Mouse (Mus musculus) adrenal gland, adult (tissue): ENCODE results near the gene Csnk2a1.
"Not testable (repeated sequence)": the region's sequence is repeated elsewhere in the genome, so short reads cannot be mapped to it uniquely, and the experiment has no call there.

Experiments
- DNase-seq, 2 experiments: peaks; one replicate each; pipeline ENCODE4 v3.0.0; 2022 to 2023; ENCODE audit warnings: low spot score in 1 of 2; ENCODE audit not compliant: inconsistent age in 2 of 2

Csnk2a1 gene

DNA sequence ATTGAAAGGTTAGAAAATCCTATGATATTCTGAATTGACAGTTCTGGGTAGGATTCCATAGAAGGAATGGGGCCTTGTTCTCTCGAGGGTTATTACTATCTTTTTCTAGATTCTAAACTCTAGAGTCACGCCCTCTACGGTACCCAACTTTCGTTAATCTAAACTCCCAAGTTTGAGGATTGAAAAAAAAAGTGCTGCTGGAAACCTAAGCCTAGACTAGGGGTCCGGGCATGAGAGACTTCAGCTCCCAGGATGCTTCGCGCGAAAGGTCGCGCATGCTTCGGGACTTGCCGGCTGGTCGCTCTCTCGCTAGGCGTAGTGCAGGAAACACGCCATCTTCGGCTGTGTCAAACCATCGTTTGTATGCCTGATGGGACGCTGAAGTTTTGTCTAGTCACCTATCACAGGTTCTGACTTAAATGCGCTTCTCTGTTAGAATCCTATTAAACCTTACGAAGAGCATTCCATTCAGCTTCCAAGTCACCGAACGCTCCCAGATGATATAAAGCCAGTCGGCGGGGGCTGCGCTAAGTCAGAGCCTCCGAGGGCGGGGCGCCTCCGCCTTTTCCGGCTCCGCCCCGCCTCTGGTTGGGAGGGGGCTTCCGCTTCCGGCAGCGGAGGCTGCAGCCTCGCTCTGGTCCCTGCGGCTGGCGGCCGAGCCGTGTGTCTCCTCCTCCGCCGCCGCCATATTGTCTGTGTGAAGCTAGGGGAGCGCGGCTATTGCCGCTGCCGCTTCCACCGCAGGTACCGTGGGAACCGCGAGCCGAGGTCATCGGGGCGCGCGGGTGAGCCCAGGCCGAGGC, at the start of gene Csnk2a1:
Gene Csnk2a1 (plus strand): TSS at position 592 of the 803 bp plus-strand sequence.
- peak; percentile 94 to 98 for DNase-seq

DNA sequence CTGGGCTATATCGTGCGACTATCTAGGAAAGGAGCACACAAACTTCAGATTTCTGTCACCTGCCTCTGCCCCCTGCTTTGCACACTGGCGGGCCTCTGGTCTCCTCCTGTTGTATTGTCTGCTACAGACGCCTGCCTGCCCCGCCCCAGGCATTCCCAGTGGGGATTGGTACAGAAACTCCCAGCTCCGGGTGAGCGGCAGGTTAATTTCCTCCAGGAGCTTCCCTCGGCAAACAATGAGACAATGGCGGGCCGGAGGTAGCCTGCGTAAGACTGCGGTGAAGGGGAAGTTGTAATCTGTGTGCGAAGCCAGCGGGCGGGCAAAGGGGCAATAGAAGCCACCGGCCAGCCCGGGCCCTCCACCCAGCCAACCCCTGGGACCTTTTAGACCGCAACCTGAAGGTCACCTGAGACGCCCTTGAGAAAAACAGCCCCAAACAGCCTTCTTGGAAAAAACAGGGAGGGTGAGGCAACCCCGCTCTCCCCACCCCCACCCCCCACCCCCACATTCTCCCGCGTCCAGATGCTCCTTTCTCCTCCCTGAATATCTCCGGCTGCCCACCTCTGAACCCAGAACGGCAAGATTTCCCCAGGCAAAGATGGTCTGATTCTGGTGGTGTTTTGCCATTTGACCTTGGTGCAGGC, 49.4 kb upstream of the Csnk2a1 start:
- peak; percentile 42 to 59 for DNase-seq

DNA sequence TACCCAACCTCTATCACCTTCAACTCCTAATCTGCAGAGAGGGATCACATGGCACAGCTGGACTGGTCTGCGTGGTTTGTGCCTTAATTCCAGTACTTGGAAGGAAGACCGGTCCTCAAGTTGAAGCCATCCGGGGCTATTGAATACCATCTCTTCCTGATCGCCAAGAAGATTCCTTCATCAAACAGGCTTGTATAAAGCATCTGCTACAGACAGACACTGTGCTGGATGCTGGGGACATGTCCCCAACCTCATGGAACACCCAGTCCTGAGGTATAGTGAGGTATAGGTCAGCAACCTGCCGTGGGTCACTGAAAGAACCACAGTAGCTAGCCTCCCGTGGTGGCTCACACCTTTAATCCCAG, 48.9 kb upstream of the Csnk2a1 start:
- DNase-seq = no peak

DNA sequence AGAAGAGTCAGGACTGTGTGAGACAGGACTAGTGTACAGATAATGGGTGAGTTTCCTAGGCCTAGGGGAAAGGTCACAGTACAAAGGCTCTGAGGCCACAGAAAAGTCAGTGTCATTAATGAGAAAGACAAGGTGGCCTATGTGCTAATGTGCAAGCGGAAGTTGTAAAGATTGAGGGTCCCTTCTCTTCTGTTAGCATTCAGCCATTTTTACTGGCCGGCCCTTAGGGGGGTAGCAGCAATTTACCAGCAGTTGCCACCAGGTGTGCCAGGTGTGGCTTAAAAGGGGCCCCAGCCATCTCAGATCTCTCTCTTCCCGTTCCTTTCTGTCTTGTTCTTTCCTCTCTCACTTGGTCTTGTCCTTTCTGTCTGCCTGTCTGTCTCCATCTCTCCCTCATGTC, 48.3 kb upstream of the Csnk2a1 start:
- no peak for DNase-seq

DNA sequence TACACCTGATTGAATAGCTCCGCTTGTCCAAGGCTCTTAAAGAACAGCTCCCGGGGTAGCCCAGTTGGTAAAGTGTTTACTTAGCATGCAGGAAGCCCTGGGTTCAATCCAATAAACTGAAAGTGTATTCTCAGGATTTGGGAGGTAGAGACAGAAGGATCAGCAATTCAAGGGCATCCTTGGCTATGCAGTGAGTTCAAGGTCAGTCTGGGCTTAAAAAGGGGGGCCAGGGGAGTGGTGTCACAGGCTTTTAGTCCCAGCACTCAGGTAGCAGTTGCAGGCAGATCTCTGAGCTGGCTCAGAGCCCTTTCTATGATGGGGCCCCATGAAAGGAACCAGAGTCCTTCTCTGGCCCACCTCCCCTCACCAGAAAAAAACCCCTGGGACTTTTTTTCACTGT, 47.3 kb upstream of the Csnk2a1 start:
- no peak for DNase-seq

DNA sequence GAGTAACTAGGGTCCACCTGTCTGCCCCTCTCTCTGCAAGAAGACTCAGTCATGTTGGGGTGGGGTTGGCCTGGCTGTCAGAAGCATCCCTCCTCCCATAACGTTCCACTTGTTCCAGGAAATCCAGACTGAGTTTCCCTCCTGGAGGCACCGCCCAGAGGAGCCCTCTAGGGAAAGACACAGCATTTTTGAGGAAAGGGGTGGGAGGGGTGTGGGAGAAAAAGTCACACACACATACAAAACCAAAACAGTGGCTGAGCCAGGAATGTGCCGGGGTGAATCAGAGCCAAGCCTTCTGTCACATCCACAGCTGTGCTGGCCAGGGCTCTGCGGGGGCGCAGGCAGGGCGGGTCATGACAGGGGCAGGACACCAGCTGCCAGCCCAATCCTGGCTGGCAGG, 46.3 kb upstream of the Csnk2a1 start:
- peak; percentile 74 to 80 for DNase-seq

DNA sequence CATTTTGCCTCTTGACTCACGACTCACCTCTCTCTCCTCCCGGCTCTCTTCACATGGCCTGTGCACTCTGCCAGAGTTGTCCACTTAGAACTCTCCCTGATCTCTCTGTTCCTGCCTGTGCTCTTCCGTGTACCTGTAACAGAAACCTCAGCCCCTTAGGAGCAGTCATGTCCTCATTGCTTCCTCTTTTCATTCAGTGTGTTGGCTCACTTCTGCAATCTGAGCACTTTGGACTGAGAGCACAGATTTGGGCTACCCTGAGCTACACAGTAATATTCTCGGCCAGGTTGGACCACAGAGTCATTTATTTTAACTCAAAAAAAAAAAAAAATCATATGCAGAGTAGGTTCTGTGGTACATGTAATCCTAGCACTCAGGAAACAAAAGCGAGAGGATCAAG, 39.5 kb upstream of the Csnk2a1 start:
- DNase-seq = no peak

DNA sequence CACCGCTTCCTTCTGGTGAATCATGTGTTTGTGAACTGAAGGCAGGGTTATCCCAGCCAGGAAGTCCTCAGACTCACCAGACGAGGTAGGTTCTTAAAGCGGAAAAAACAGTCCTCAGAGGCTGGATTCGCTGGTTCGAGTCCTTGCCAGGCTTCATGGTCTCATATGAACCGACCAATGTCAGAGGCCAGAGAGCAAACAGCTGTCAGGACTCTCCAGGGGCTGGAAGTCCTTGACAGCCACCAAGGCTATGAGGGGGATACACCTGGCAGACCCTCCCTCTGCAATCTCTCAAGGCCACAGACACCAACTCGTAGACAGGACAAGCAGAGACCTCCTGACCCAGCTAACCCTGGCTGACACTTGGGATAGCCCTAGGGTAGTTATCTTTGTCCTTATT, 37.4 kb upstream of the Csnk2a1 start:
- no peak for DNase-seq

DNA sequence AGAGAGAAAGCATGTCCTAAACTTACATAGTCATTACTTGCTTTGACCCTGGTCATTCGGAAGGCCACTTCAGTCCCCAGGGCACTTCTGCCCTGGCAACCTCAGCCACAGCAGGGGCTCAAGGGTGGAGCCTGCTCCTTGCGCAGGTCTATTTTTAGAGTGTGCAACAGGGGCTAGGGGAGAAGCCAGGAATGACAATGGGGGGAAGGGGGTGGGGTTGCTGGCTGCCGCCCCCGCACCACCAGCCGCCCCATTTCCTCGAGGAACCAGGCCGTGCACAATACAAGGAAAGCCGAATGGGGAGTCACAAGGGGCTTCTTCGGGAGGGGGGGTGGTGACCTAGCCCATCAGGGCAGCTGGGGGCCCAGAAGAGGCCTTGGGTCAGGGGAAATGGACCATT, 37.0 kb upstream of the Csnk2a1 start:
- DNase-seq = no peak

DNA sequence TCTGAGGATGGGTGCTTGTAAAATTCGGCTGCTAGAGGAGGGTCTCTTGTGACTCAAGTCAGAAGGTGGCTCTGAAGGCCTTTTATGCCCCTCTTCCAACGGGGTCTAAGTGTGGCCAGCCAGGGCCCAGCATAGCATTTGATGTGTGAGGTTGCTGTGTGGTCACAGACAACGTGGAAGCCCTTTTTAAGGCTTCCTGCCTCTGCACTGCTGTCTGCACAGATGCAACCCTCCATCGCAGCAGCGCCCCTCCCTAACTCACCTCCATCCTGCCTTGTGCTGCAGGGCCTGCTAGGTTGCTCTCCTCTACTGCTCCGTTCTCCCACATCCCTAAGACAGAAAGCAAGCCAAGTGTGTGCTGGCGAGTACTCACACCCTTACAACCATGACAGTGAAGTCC, 36.5 kb upstream of the Csnk2a1 start:
- DNase-seq = no peak

DNA sequence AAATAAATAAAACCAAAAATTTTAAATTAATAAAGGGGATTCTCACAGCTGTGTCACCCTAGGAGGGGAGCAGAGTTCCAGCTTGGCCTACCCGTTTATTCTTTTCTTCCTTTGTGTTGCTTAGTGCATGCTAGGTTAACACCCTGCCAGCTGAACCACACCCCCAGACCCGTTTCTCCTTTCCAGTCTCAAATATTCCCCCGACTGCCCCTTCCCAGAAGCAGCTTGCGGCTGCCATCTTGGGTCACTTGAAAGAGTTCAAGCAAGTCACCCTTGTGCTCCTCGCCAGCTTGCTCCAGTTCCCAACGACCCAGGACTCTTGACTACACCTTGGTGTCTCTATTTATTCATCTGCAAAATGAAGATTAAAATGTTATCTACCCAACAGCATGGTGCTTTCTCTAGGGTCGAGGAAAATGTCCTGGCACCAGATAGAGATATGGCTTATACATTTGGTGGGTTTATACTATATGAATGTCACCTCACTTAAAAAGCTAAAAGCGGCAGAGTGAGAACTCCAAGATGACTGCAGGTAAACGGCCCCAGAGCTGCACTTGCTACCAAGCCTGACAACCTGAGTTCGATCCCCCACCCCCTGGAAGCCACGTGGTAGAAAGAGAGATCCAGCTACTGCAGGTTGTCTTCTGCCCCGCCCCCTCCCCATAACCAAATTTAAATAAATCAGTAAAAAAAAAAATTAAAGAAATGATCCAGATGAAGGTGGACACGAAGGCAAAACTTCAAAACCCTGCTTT, 33.9 kb upstream of the Csnk2a1 start:
- DNase-seq = no peak

DNA sequence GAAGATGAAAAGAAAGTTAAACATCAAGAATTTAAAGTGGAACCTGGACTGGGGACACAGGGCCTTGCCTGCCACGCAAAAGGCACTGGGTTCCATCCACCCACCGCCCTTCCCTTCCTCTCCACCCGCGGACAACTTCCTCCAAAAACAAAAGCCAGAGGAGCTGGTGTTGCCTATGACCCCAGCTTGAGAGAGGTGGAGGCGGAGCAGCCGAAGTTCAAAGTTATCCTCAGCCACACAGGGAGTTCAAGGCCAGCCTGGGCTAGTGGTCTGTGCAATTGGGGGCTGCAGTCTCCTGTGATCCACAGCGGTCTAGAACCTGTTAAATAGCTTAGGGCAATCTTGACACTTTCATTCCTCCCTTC, 33.3 kb upstream of the Csnk2a1 start:
- no peak for DNase-seq

DNA sequence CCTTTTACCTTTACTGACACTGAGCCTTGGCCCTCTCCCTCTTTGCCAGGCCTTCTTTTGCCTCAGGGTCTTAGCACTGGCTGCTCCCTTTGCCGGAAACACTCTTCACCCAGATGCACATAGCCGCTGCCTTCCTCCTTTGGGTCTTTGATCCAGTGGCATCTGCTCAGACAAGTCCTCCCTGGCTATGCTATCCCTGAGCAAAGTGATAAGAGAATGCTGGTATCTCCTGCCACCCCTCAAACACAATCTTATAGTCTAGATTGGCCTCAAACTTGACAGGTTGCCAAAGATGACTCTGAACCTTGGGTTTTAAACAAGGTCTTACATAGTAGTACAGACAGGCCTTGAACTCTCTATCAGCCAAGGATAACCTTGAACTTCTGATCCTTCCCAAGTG, 32.1 kb upstream of the Csnk2a1 start:
- no peak for DNase-seq

DNA sequence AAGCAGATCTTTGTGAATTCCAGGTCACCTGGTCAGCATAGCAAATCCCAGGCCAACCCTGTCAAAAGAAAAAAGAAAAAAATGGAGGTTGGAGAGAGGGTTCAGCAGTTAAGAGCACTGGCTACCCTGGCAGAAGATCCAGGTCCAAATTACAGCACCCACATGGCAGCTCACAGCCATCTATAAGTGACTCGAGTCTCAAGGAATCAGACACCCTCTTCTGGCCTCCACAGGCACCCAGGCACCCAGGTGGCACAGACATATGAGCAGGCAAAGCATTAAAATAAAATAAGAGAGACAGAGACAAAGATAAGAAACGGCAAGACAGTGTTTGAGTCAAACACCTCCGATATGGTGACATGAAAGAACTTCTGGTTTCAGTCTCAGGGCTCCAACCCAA, 29.7 kb upstream of the Csnk2a1 start:
- DNase-seq = no peak

DNA sequence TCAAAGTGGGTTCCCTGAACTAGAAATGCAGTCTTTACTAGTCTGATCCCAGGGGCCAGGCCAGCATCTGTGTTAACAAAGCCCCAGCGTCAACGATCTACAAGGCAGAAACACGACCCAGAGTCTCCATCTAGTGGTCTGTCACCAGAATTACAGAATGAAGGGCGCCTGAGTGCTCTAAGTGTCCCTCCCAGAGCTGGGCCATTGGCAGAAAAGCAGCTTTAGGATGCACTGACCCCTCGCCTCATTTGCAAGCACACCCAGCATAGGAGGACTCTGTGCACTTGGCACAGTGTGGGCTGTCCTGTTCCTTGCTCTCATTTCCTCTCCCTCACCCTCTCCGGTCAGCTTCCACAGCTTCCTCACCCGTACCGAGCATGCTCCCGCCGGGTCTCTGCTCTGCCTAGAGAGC, 29.3 kb upstream of the Csnk2a1 start:
- DNase-seq = peak; percentile 65 to 91

DNA sequence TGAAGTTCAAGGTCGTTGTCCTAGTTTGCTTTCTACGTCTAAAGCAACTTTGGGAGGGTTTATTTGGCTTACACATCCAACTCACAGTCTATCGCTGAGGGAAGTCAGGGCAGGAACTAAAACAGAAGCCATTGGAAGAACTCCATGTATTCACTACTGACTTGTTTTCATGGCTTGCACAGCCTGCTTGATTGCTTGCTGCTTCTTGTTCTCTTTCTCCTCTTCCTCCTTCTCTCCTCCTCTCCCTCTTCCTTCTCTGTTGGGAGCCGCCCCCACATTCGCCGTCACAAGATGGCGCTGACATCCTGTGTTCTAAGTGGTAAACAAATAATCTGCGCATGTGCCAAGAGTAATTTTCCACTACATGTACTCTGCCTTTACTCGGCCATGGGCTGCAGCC, 20.5 kb upstream of the Csnk2a1 start:
- DNase-seq = not testable (repeated sequence)

DNA sequence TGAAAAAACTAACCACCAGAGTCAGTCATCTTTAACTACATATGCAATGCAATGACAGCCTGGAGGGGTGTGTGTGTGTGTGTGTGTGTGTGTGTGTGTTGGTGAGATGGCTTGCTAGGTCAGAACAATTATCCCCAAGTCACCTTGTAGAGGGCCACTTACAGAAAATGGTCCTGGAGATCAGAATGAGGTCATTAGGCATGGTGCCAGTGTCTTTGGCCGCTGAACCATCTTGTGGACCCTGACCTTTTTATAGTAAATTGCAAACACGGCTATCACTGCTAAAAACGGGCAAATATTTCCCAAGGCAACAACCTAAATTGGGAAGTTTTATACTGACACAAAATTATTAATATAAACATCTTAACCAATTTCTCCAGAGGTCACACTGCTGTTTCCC, 14.8 kb upstream of the Csnk2a1 start:
- peak; percentile 70 to 90 for DNase-seq

DNA sequence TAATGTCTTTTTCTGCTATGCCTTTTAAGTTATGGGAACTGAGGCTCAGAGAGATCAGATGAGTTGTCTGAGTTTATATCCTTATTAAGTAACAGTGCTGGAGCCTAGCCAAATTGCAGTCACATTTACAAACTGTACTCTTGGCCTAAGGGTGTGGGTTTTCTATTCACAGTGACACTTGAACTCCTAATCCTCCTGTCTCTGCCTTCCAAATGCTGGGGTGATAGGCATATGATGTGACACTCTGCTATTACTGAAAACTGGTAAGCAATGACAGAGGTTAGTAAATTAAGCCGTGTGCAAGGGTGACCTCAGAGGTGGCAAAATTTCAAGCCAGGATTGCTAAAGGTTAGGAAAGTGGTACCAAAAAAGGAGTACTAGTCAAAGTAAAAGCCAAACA, 9.7 kb upstream of the Csnk2a1 start:
- DNase-seq = peak in 1 of 2 experiments; percentile 73

DNA sequence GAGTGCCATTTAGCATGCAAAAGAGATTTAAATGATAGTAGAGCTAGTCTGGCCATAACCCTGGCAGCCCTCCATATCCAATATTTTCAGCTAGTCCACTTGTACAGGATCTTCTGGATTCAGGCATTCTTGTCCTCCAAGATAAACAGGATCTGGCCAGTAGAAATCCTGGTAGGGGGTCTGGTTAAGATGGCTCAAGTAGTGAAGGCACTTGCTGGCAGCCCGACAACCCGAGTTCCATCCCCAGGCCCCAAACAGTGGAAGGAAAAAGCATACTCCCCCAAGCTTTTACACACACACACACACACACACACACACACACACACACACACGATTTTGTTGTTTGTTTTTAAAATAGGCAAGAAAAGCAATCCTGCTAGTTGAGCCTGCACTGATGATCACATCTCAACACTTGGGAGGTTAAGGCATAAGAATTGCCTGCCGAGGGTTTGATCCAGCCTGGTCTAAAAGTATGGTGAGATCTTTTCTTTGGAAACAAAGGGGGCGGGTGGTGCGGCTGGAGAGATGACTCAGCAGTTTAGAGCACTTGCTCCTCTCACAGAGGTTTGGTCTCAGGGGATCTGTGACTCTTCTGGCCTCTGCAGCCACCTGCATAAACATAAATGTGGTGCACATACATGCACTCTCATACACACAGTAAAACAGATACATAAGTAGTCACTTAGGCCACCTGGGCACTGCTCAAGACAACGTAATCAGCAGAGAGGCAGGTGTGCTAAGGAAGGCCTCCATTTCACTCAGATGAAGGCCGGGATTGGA, 2.9 kb upstream of the Csnk2a1 start:
- DNase-seq = no peak

DNA sequence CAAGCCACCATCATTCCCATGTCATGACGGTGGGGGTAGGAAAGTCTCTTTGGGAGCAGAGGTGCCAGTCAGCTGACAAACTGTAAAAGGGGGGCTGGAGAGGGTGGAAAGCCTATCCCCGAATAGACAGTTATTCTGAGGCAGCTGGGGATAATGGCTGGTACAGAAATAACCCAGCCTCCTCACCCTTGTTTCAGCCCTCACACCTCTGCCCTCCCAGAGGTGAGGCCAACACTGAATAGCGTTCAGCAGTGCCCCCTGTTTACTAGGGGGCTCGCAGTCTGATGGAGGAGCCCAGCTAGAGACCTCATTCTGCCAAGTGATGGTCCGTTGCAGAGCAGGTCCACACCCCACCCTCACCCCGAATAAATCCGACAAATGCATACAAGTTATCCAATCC, 1.1 kb upstream of the Csnk2a1 start:
- DNase-seq = peak in 1 of 2 experiments; percentile 27

DNA sequence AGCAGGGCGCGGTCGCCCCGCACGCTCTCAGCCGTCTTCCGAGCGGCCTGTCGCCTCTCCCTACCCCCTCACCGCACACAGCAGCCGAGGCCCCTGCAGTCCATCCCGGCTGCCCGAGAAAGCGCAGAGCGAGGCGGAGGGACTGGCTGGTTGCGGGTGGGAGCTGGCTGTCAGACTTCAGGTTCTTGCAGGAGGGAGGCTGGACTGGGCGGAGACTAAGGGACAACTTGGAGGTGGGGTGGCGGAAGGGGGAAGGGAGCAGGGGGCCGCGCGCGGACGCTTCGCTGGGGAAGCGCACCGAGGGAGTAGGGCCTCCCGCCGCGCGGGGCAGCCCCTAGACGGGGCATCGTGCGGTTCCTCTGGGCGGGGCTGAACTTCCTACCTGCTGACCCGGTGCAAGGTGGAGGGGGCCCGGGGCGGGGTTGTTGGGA, 427 bp downstream of the Csnk2a1 start:
- DNase-seq = peak; percentile 86 to 94
